ENCODE assay signal across 10 mouse cellular contexts in the genomic region with DNA sequence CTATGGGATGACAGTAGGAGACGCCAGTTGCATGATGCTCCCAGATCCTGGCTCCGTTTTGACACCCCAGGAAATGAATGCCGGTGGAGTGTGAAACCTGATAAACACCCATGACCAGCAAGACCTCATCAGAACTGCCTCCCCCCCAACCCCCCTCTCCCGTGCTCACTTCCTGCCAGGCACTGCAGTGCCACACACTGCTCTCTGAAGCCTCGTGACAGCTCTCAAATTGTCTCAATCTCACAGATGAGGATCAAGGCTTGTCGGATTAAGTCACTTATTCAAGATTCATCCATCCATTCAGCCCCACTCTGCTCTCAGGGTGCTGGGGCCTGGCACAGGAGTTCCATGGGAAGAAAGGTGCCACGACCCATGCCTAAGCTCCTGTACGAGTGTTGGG. TPM values are rescaled to one million over a fixed set of nuclear protein-coding genes. Genes with fewer than 3 reads are reported as not detected.
DNase-seq lines count a peak whose midpoint lies in the region; ATAC-seq lines count a peak whose summit lies in the region.
"Had no signal": no experiment of that assay in that cellular context is flagged by ENCODE, and none has a peak within 500 bp of the region (broad histone marks: within the 10 kb centered on the region; RNA-seq: fewer than 3 reads in every experiment).

No protein-coding gene starts in this region.

- peaks cover 58% of the 10 kb centered on the region for H3K4me1 ChIP-seq in heart, embryonic 15.5 days (replicated peaks)
- peaks cover 60% of the 10 kb centered on the region for H3K4me1 ChIP-seq in neural tube, embryonic 13.5 days (replicated peaks)

- DNase-seq in heart, adult 8-10 months (ENCODE audit: low spot score), result no peak
- DNase-seq in neural tube, embryonic 10.5 days (ENCODE audit: extremely low spot score, low spot score), result no peak
- peak; percentile 53 to 66 for DNase-seq in natural killer cell, adult 2 months (ENCODE audit: low spot score in 2 of 2)
- DNase-seq in c-Kit-positive CD71-positive TER-119-positive erythroid progenitor cells, embryonic 14.5 days (ENCODE audit: low spot score), result no peak
- DNase-seq in cerebellum, postnatal 4 days (ENCODE audit: low spot score in 2 of 2), result no peak
- DNase-seq: adrenal gland, adult 2 months had no signal

- WGBS in heart, embryonic 15.5 days, result 39% methylated on average over 8 of the region's 8 CpGs
- 63% methylated on average over 8 of the region's 8 CpGs for WGBS in neural tube, embryonic 13.5 days

- H3K4me2 ChIP-seq in heart, embryonic 15.5 days, result no peak overlapping the region
- H3K4me2 ChIP-seq in neural tube, embryonic 13.5 days, result no peak overlapping the region

- H3K27me3 ChIP-seq in heart, embryonic 15.5 days, result no peaks in the 10 kb centered on the region
- H3K27me3 ChIP-seq in neural tube, embryonic 13.5 days, result no peaks in the 10 kb centered on the region

- H3K9ac ChIP-seq in heart, embryonic 15.5 days, result 0 out of 2 replicates have a peak overlapping the region, but pooled peaks have one; percentile 7
- H3K9ac ChIP-seq in neural tube, embryonic 13.5 days, result 0 out of 2 replicates have a peak overlapping the region, but pooled peaks have one; percentile 5

- ATAC-seq in heart, embryonic 15.5 days (replicated peaks; ENCODE audit: insufficient number of reproducible peaks, insufficient read depth, low FRiP score, low read depth), result no peak
- ATAC-seq in neural tube, embryonic 13.5 days (ENCODE audit: low read depth), result no peak
- peak; percentile 67 for ATAC-seq in granulocyte monocyte progenitor cell, adult 5-6 weeks (replicated peaks; ENCODE audit: poor library complexity, severe bottlenecking)

- no peaks in the 10 kb centered on the region for H3K36me3 ChIP-seq in heart, embryonic 15.5 days
- H3K36me3 ChIP-seq in neural tube, embryonic 13.5 days, result no peaks in the 10 kb centered on the region
- H3K36me3 ChIP-seq: forebrain, embryonic 10.5 days had no signal

- no peak overlapping the region for H3K4me3 ChIP-seq in heart, embryonic 15.5 days
- H3K4me3 ChIP-seq in neural tube, embryonic 13.5 days, result no peak overlapping the region
- H3K4me3 ChIP-seq: forebrain, embryonic 10.5 days had no signal

- H3K27ac ChIP-seq in heart, embryonic 15.5 days, result no peak overlapping the region; the same call in 1 of the 2 replicates
- 0 out of 2 replicates have a peak overlapping the region, but pooled peaks have one; percentile 23 for H3K27ac ChIP-seq in neural tube, embryonic 13.5 days (replicated peaks)

- H3K9me3 ChIP-seq in heart, embryonic 15.5 days (replicated peaks), result no peaks in the 10 kb centered on the region
- H3K9me3 ChIP-seq in neural tube, embryonic 13.5 days, result no peaks in the 10 kb centered on the region
- H3K9me3 ChIP-seq: forebrain, embryonic 10.5 days had no signal

RNA-seq across cellular contexts. Expression of a gene that starts 49.4 kb away (rescaled TPM):
- 30.8 and 42.0 TPM in 2 replicates for polyA plus RNA-seq in heart, embryonic 15.5 days (2015; fragmentation: Nextera tagmentation; extraction: Ambion mirVana)
- total RNA-seq in heart, adult 8-10 months (2022), result 10 to 100 TPM; 17.1 to 20.4 (median 19.4) TPM
- 11.3 and 17.1 TPM in 2 replicates for polyA plus RNA-seq in neural tube, embryonic 13.5 days (2015; fragmentation: Nextera tagmentation; extraction: Ambion mirVana)
- total RNA-seq in granulocyte monocyte progenitor cell, adult 5-6 weeks (2014; fragmentation: Nextera tagmentation), result 32.4 and 32.8 TPM in 2 replicates
- 3.2 and 6.9 TPM in 2 replicates for total RNA-seq in granulocyte monocyte progenitor cell, adult 5-6 weeks (2017)

Comparison
In these comparisons a context has a peak if more than half of its experiments do, and no peak if none do; other contexts are left out.
1. DNase-seq: peak in natural killer cell, adult 2 months (2 of 2); none in heart, adult 8-10 months (single experiment), neural tube, embryonic 10.5 days (single experiment), c-Kit-positive CD71-positive TER-119-positive erythroid progenitor cells, embryonic 14.5 days (single experiment) and cerebellum, postnatal 4 days (0 of 2).